Comparison of ENCODE assay signal across 32 mouse cellular contexts in the genomic region with DNA sequence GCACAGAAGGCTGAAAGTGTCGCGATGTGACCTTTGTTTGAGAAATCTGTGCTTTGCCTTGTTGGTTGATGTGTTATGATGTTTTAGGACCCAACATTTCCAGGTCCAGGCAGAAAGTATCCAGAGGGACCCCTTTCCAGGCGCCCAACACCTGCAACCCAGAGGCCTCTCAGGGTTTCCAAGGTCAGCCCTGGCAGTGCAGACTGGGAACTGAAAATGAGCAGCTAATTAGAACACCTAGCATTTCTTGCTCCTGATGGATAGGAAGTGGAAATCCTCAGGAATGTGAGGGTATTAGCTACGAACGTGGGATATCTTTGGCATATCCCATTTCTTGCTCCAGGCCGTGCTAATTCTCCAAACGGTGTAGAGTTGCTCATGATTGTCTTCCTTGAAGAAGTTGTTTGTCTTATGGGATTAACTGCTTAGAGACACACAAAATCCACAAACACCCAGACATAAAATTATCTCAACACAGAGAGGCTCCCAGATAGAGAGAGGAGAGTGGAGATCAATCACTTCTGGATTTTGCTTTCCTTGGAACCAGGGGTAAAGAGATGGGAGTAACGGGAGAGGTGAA. TPM values are rescaled to one million over a fixed set of nuclear protein-coding genes. Genes with fewer than 3 reads are reported as not detected.
DNase-seq lines count a peak whose midpoint lies in the region; ATAC-seq and TF ChIP-seq lines count a peak whose summit lies in the region.
"Had no signal": no experiment of that assay in that cellular context is flagged by ENCODE, and none has a peak within 500 bp of the region (broad histone marks: within the 10 kb centered on the region; RNA-seq: fewer than 3 reads in every experiment).

No protein-coding gene starts in this region.

- H3K36me3 ChIP-seq in midbrain, embryonic 10.5 days = no peaks in the 10 kb centered on the region
- no peaks in the 10 kb centered on the region for H3K36me3 ChIP-seq in midbrain, postnatal 0 days (ENCODE audit: insufficient read depth, low read length)
- no peaks in the 10 kb centered on the region for H3K36me3 ChIP-seq in midbrain, embryonic 12.5 days
- H3K36me3 ChIP-seq in forebrain, embryonic 11.5 days (ENCODE audit: control insufficient read depth, insufficient read depth, low read length) = no peaks in the 10 kb centered on the region
- H3K36me3 ChIP-seq: embryonic facial prominence, embryonic 13.5 days; forebrain, embryonic 10.5 days; heart, embryonic 12.5 days; limb, embryonic 13.5 days had no signal

- peaks cover 79% of the 10 kb centered on the region for H3K4me1 ChIP-seq in midbrain, embryonic 10.5 days
- H3K4me1 ChIP-seq in midbrain, postnatal 0 days (ENCODE audit: insufficient read depth, low read length) = peaks cover 16% of the 10 kb centered on the region; the same call in 1 of the 2 replicates
- peaks cover 32% of the 10 kb centered on the region; the same call in 1 of the 2 replicates for H3K4me1 ChIP-seq in midbrain, embryonic 12.5 days
- H3K4me1 ChIP-seq in forebrain, embryonic 11.5 days (replicated peaks; ENCODE audit: control insufficient read depth, insufficient read depth, low read length) = peaks cover 5% of the 10 kb centered on the region; the same call in 1 of the 2 replicates

- 1% methylated on average over 8 of the region's 8 CpGs for WGBS in midbrain, embryonic 10.5 days
- WGBS in midbrain, postnatal 0 days = 43% methylated on average over 8 of the region's 8 CpGs
- 6% methylated on average over 8 of the region's 8 CpGs for WGBS in midbrain, embryonic 12.5 days
- WGBS in forebrain, embryonic 11.5 days = 1% methylated on average over 8 of the region's 8 CpGs

- ATAC-seq in midbrain, postnatal 0 days (ENCODE audit: low FRiP score) = no peak
- ATAC-seq in midbrain, embryonic 12.5 days (ENCODE audit: low FRiP score, low read depth) = no peak
- ATAC-seq in forebrain, embryonic 11.5 days (replicated peaks; ENCODE audit: low FRiP score) = no peak
- ATAC-seq: forebrain, embryonic 16.5 days; liver, postnatal 0 days had no signal

- no peak for TF ChIP-seq CTCF in midbrain, postnatal 0 days (IDR thresholded peaks at IDR 0.05)

- peak; percentile 37 for DNase-seq in midbrain, embryonic 10.5 days (ENCODE audit: low spot score)
- DNase-seq in midbrain, postnatal 0 days (ENCODE audit: low spot score) = no peak
- peak; percentile 32 for DNase-seq in embryo, embryonic 9.5 days (ENCODE audit: extremely low spot score)
- no peak for DNase-seq in forebrain, embryonic 11.5 days (ENCODE audit: low spot score)
- DNase-seq in thymus, postnatal 10 days (ENCODE audit: low spot score in 2 of 2) = no peak
- DNase-seq: adrenal gland, adult 2 months; adrenal gland, postnatal 36 days; B cell, adult 2 months; cerebellum, adult 2 months; heart, adult 2 months; heart, postnatal 4 days; kidney, adult 11 months; kidney, postnatal 14 days; liver, postnatal 0 days; lung, postnatal 36 days; right cerebral cortex, adult 18-20 months; right cerebral cortex, postnatal 4 days; thymus, adult 18-20 months; thymus, postnatal 4 days had no signal

- no peaks in the 10 kb centered on the region for H3K9me3 ChIP-seq in midbrain, embryonic 10.5 days (replicated peaks)
- no peaks in the 10 kb centered on the region for H3K9me3 ChIP-seq in midbrain, postnatal 0 days (ENCODE audit: low read length)
- H3K9me3 ChIP-seq in midbrain, embryonic 12.5 days = no peaks in the 10 kb centered on the region
- H3K9me3 ChIP-seq in forebrain, embryonic 11.5 days (ENCODE audit: control insufficient read depth, low read length) = no peaks in the 10 kb centered on the region
- H3K9me3 ChIP-seq: embryonic facial prominence, embryonic 13.5 days; forebrain, embryonic 10.5 days; heart, embryonic 12.5 days; limb, embryonic 13.5 days had no signal

- peak overlapping the region; percentile 91 for H3K27ac ChIP-seq in midbrain, embryonic 10.5 days (replicated peaks)
- H3K27ac ChIP-seq in midbrain, postnatal 0 days (ENCODE audit: low read depth, low read length) = no peak overlapping the region
- H3K27ac ChIP-seq in midbrain, embryonic 12.5 days (replicated peaks) = peak overlapping the region; percentile 46
- H3K27ac ChIP-seq in forebrain, embryonic 11.5 days (ENCODE audit: low read depth, low read length) = no peak overlapping the region
- H3K27ac ChIP-seq: embryonic facial prominence, embryonic 13.5 days; forebrain, embryonic 10.5 days; heart, adult 2 months; limb, embryonic 13.5 days; stomach, postnatal 0 days had no signal

- no peak overlapping the region for H3K9ac ChIP-seq in midbrain, postnatal 0 days (replicated peaks; ENCODE audit: low read length, poor library complexity, severe bottlenecking)
- peak overlapping the region; percentile 39; the same call in 1 of the 2 replicates for H3K9ac ChIP-seq in midbrain, embryonic 12.5 days (replicated peaks)
- no peak overlapping the region for H3K9ac ChIP-seq in forebrain, embryonic 11.5 days (ENCODE audit: low read length)
- H3K9ac ChIP-seq: embryonic facial prominence, embryonic 13.5 days; heart, embryonic 12.5 days; limb, embryonic 13.5 days; liver, postnatal 0 days had no signal

- H3K4me3 ChIP-seq in midbrain, embryonic 10.5 days = peak overlapping the region; percentile 51
- H3K4me3 ChIP-seq in midbrain, postnatal 0 days (ENCODE audit: low read depth, low read length) = no peak overlapping the region
- 0 out of 2 replicates have a peak overlapping the region, but pooled peaks have one; percentile 10 for H3K4me3 ChIP-seq in midbrain, embryonic 12.5 days
- no peak overlapping the region for H3K4me3 ChIP-seq in forebrain, embryonic 11.5 days (ENCODE audit: low read depth, low read length)
- H3K4me3 ChIP-seq: embryonic facial prominence, embryonic 13.5 days; forebrain, embryonic 10.5 days; heart, adult 2 months; heart, embryonic 12.5 days; limb, embryonic 13.5 days had no signal

- H3K4me2 ChIP-seq in midbrain, postnatal 0 days (ENCODE audit: low read depth, low read length, poor library complexity, severe bottlenecking) = no peak overlapping the region
- H3K4me2 ChIP-seq in midbrain, embryonic 12.5 days (replicated peaks) = peak overlapping the region; percentile 50
- H3K4me2 ChIP-seq in forebrain, embryonic 11.5 days (ENCODE audit: low read depth, low read length, severe bottlenecking) = no peak overlapping the region
- H3K4me2 ChIP-seq: embryonic facial prominence, embryonic 13.5 days; heart, embryonic 12.5 days; limb, embryonic 13.5 days; liver, embryonic 11.5 days had no signal

- H3K27me3 ChIP-seq in midbrain, embryonic 10.5 days (ENCODE audit: low read depth, poor library complexity, severe bottlenecking) = peaks cover 100% of the 10 kb centered on the region
- peaks cover 28% of the 10 kb centered on the region for H3K27me3 ChIP-seq in midbrain, postnatal 0 days (ENCODE audit: insufficient read depth, low read length)
- H3K27me3 ChIP-seq in midbrain, embryonic 12.5 days = peaks cover 95% of the 10 kb centered on the region
- peaks cover 87% of the 10 kb centered on the region for H3K27me3 ChIP-seq in forebrain, embryonic 11.5 days (ENCODE audit: control insufficient read depth, insufficient read depth, low read length)

RNA-seq across cellular contexts. Expression of gene En2, which starts 5.5 kb away (rescaled TPM):
- 0.84 and 1.1 TPM in 2 replicates for polyA plus RNA-seq in midbrain, embryonic 10.5 days (2016; fragmentation: Nextera tagmentation; extraction: Ambion mirVana)
- total RNA-seq in midbrain, postnatal 0 days (2014; rRNA removed) = 49.5 and 62.0 TPM in 2 replicates
- 0.86 and 1.0 TPM in 2 replicates for polyA plus RNA-seq in midbrain, postnatal 0 days (2015; fragmentation: Nextera tagmentation; extraction: Ambion mirVana)
- polyA plus RNA-seq in midbrain, embryonic 12.5 days (2016; fragmentation: Nextera tagmentation; extraction: Ambion mirVana) = 1.5 and 2.1 TPM in 2 replicates
- not detected in 2 replicates for polyA plus RNA-seq in forebrain, embryonic 11.5 days (2014; fragmentation: Nextera tagmentation; extraction: Ambion mirVana)
- total RNA-seq: heart, postnatal 4 days; megakaryocyte, adult 5-6 weeks; monocyte, adult 5-6 weeks had no signal
- polyA plus RNA-seq: embryonic facial prominence, embryonic 13.5 days; forebrain, embryonic 10.5 days; forebrain, embryonic 16.5 days; heart, adult 2 months; heart, embryonic 12.5 days; heart, postnatal 0 days; limb, embryonic 13.5 days; liver, embryonic 11.5 days; liver, postnatal 0 days; lung, embryonic 16.5 days; spleen, adult 2 months; stomach, postnatal 0 days had no signal

Comparison
In these comparisons a context has a peak if more than half of its experiments do, and no peak if none do; other contexts are left out.
1. DNase-seq: peak in midbrain, embryonic 10.5 days (single experiment) and embryo, embryonic 9.5 days (single experiment); none in midbrain, postnatal 0 days (single experiment), forebrain, embryonic 11.5 days (single experiment) and thymus, postnatal 10 days (0 of 2).
2. H3K27ac ChIP-seq: peak in midbrain, embryonic 10.5 days (single experiment) and midbrain, embryonic 12.5 days (single experiment); none in midbrain, postnatal 0 days (single experiment) and forebrain, embryonic 11.5 days (single experiment).
3. H3K4me3 ChIP-seq: peak in midbrain, embryonic 10.5 days (single experiment) and midbrain, embryonic 12.5 days (single experiment); none in midbrain, postnatal 0 days (single experiment) and forebrain, embryonic 11.5 days (single experiment).